Mouse (Mus musculus): ENCODE measurements at regions not wholly inside any gene's neighbourhood (a gene's known extent, or its start where the extent isn't known, plus 50 kb on each side); places are given as distances from the start of the nearest gene placed in this dataset.
A peak's percentile ranks its signal among the peaks of the same experiment; 100 is the strongest.

GRCm38 (mm10) chr9:34348442-34348841 is 137.3 kb upstream of the Kirrel3 start:
- intact Hi-C loops (cut with DNase I), result no loop called here
- no peak overlapping the region for H3K4me3 ChIP-seq
- TF ChIP-seq CTCF (IDR thresholded peaks at IDR 0.05), result no peak
- DNase-seq, result no peak
- H3K27ac ChIP-seq, result no peak overlapping the region

GRCm38 (mm10) chr9:34349997-34350396 is 135.7 kb upstream of the Kirrel3 start:
- intact Hi-C loops (cut with DNase I), result no loop called here

GRCm38 (mm10) chr9:34353744-34354143 is 131.9 kb upstream of the Kirrel3 start:
- no peak for TF ChIP-seq CTCF (IDR thresholded peaks at IDR 0.05)
- no peak for DNase-seq
- H3K27ac ChIP-seq, result no peak overlapping the region
- intact Hi-C loops (cut with DNase I), result no loop called here
- H3K4me3 ChIP-seq, result no peak overlapping the region

More at GRCm38 (mm10) chr9:34349997-34350396, 135.7 kb upstream of the Kirrel3 start:
- DNase-seq, result no peak
- Histone ChIP-seq H3K27ac (no peak overlapping the region), H3K4me3 (no peak overlapping the region)
- TF ChIP-seq CTCF (IDR thresholded peaks at IDR 0.05), result no peak

DNA sequence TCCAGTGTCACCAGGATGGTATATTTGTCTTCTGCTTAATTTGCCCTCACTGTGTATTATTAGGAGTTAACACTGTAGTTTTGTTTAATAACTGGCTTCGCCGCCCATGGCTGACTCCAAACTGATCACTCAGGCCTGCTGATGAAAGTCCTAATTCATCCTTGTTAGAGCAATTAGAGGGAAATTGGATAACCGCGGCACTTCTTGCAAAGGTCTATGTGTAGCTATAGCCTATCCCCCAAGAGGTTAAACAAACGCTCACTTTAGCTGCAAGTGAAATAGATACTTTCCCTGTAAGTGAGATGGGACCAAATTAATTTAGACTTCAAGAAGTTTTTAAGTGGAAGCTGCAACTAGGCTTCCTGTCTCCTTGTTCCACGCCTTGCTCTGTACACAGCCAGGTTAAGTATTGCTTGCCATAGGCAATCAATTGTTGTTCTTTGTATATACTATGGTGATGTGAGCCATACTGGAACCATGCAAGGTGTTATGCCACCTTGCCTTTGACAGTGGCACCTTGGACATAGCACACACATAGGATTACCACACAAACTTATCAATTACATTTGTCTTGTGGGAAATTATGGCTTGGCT is 130.9 kb upstream of the Kirrel3 start:
- no peak for DNase-seq
- TF ChIP-seq CTCF (IDR thresholded peaks at IDR 0.05), result no peak
- no peak overlapping the region for H3K4me3 ChIP-seq
- intact Hi-C loops (cut with DNase I), result no loop called here
- no peak overlapping the region for H3K27ac ChIP-seq

- no peak for DNase-seq
- TF ChIP-seq CTCF (IDR thresholded peaks at IDR 0.05), result no peak
- Histone ChIP-seq H3K4me3 (no peak overlapping the region), H3K27ac (no peak overlapping the region)
- intact Hi-C loops (cut with DNase I), result no loop called here
Observed at GRCm38 (mm10) chr9:34370686-34371398, 114.9 kb upstream of the Kirrel3 start.

GRCm38 (mm10) chr9:34375187-34375586 is 110.5 kb upstream of the Kirrel3 start:
- no peak for DNase-seq
- no peak overlapping the region for H3K27ac ChIP-seq
- no peak overlapping the region for H3K4me3 ChIP-seq
- intact Hi-C loops (cut with DNase I), result no loop called here
- TF ChIP-seq CTCF (IDR thresholded peaks at IDR 0.05), result no peak

DNA sequence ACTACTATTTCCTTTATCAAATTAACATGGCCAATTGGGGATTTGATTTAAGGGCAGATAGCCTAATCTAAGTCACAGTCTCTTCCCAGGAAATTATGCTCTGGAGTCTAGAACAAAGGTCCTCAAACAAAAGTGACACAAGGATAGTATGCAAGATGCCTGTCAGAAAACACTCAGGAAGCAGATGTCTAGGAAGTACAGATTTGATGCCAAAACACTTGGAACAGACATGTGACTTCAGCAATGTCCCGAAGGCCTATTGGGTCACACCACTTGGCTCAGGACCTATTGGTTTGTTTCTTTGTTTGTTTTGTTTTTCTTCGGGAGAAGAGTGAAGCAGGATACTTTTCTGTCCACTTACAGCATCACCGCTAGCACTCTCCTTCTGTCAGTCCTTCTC is 105.7 kb upstream of the Kirrel3 start:
- no peak overlapping the region for H3K4me3 ChIP-seq
- no peak overlapping the region for H3K27ac ChIP-seq
- intact Hi-C loops (cut with DNase I), result no loop called here
- DNase-seq, result no peak
- TF ChIP-seq CTCF (IDR thresholded peaks at IDR 0.05), result no peak

- TF ChIP-seq CTCF (IDR thresholded peaks at IDR 0.05), result no peak
- intact Hi-C loops (cut with DNase I), result no loop called here
- Histone ChIP-seq H3K4me3 (no peak overlapping the region), H3K27ac (no peak overlapping the region)
- DNase-seq, result peak; percentile 38
Observed at GRCm38 (mm10) chr9:34381601-34382000, 104.1 kb upstream of the Kirrel3 start.

DNA sequence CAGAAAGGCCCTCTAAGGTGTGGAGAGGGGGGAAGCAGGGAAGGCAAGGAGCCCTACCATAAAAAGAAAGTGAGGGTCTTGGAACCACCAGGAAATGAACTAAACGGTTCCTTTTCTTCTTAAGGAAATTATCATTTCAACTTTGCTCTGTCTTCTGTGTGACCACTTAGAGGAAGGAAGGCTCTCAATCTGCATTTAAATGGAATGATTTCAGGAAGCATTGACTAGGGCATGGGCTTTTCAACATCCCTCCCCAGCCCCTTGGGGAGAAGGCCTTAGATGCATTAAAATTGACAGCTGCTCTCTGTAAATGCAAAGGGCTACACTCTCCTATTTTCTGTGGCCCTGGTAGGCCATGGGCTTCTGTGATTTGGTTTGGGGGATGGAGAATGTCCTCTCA is 103.5 kb upstream of the Kirrel3 start:
- intact Hi-C loops (cut with DNase I), result no loop called here
- Histone ChIP-seq H3K27ac (no peak overlapping the region), H3K4me3 (no peak overlapping the region)
- no peak for DNase-seq
- no peak for TF ChIP-seq CTCF (IDR thresholded peaks at IDR 0.05)

GRCm38 (mm10) chr9:34386071-34386470 is 99.6 kb upstream of the Kirrel3 start:
- intact Hi-C loops (cut with DNase I), result no loop called here
- DNase-seq, result no peak
- Histone ChIP-seq H3K4me3 (no peak overlapping the region), H3K27ac (no peak overlapping the region)
- TF ChIP-seq CTCF (IDR thresholded peaks at IDR 0.05), result no peak

GRCm38 (mm10) chr9:34393042-34393441 is 92.7 kb upstream of the Kirrel3 start:
- no peak for TF ChIP-seq CTCF (IDR thresholded peaks at IDR 0.05)
- no peak overlapping the region for H3K4me3 ChIP-seq
- intact Hi-C loops (cut with DNase I), result no loop called here
- no peak overlapping the region for H3K27ac ChIP-seq
- DNase-seq, result no peak

DNA sequence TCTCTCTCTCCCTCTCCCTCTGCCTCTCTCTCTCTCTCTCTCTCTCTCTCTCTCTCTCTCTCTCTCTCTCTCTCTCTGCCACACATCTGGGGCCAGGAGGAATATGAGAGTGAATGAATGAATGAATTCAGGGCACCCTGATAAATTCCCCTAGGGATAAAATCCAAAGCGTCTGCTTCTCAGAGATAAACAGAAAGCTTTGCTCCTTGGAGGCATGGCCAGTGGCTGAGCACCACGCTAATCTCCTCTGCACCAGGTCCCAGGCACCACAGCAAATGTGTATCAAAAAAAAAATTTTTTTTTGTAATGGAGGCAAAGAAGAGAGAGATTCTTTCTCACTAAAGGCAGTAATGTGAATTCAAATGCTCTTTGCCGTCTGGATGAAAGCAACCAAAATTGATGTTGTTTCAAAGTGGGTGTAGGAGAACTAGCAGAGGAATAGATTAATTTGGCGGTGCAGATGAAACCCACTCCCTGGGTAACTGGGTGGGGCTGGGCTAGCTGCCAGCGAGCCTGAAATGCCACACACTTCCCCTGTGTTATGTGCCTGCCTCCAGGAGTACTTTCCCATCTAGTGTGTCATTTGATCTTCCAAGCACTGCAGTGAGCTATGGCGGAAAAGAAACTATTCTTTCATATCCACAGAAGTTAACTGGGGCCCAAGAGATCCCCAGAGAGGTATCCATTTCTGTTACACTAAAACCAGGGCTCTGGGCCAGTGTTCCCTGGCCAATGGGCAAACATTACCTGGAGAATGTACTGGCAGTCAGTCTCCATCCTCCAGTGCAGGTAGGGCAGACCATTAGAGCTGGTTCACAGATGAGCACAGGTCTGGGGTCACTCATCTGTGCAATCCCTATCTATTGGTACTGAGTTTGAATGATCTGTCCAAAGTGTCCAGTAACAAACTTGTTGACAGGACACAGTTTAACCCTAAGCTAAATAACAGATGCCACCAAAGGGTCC is 89.6 kb upstream of the Kirrel3 start:
- TF ChIP-seq CTCF (IDR thresholded peaks at IDR 0.05), result no peak
- Histone ChIP-seq H3K4me3 (no peak overlapping the region), H3K27ac (no peak overlapping the region)
- intact Hi-C loops (cut with DNase I), result no loop called here
- no peak for DNase-seq

DNA sequence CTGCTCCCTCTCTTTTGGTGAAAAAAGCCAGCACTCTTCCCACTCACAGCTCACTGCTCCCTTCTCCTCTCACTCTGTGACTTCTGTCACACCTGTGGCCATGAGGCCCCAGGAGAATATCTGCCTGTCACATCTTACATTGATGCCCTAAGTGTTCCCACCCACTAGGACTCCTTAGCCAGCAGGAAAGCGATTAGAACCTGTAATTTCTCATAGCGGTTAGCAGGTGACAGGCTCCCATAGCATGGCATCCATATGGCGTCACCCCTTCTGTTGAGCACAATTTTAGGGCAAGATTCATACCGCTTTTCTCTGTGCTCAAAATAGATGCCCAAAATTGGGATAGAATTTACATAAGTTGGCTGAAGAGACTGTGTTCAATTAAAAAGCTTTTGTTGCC is 74.0 kb upstream of the Kirrel3 start:
- DNase-seq, result no peak
- TF ChIP-seq CTCF (IDR thresholded peaks at IDR 0.05), result no peak
- intact Hi-C loops (cut with DNase I), result no loop called here

More for the DNA sequence above, 74.0 kb upstream of the Kirrel3 start:
- no peak overlapping the region for H3K4me3 ChIP-seq
- H3K27ac ChIP-seq, result no peak overlapping the region

Data from gastrocnemius, adult 2 months (tissue).